Mouse (Mus musculus) cerebellum, adult 2 months (tissue): ENCODE results near the gene Lmo7. TPM values are rescaled to one million over a fixed set of nuclear protein-coding genes. Genes with fewer than 3 reads are reported as not detected.

ENCODE experiments used
- DNase-seq, 2 experiments: peaks; one replicate each; pipeline ENCODE4 v3.0.0; 2021
- H3K27ac ChIP-seq: fragments of 200-500 bp; 2 replicates; pipeline ENCODE4 v1.5.1; 2012; ENCODE audit warnings: low read length, control low read depth, inconsistent platforms; ENCODE audit not compliant: insufficient read depth
- H3K27me3 ChIP-seq: fragments of 200-500 bp; 2 replicates; pipeline ENCODE4 v1.6.1; 2012; ENCODE audit warnings: inconsistent platforms, mild to moderate bottlenecking, low read length, moderate library complexity; ENCODE audit not compliant: control insufficient read depth, insufficient read depth
- H3K4me1 ChIP-seq: fragments of 200-500 bp; 2 replicates; pipeline ENCODE4 v1.6.1; 2011; ENCODE audit warnings: low read length; ENCODE audit not compliant: control insufficient read depth, insufficient read depth
- H3K4me3 ChIP-seq: fragments of 200-500 bp; replicated peaks from 2 replicates; pipeline ENCODE3; 2011; ENCODE audit warnings: mild to moderate bottlenecking, low read depth, low read length, control low read depth; ENCODE audit not compliant: insufficient read depth
- CTCF ChIP-seq: fragments of 200-500 bp; IDR thresholded peaks from 2 replicates; pipeline ENCODE4 v1.5.1; 2011; ENCODE audit warnings: low read depth, mild to moderate bottlenecking, control low read depth, low read length, moderate library complexity, borderline replicate concordance; ENCODE audit not compliant: insufficient read depth
- POLR2A ChIP-seq: fragments of 200-500 bp; IDR thresholded peaks from 2 replicates; pipeline ENCODE4 v1.6.1; 2011; ENCODE audit warnings: low read length, control low read depth, borderline replicate concordance; ENCODE audit not compliant: insufficient read depth
- WGBS: fragments of 180-500 bp; shearing (Covaris S2); methylation state at CpG from one replicate; pipeline ENCODE4 v1.1.7; 2018; 5-methylcytosine and 5-hydroxymethylcytosine counted together
- polyA plus RNA-seq: library from polyadenylated mRNA; depleted of rRNA; stranded (reverse); fragments of >200 nt; gene quantifications from 2 replicates; pipeline ENCODE4 v1.2.3, GENCODE M21; 2012; rRNA removed

Lmo7 gene
- polyA plus RNA-seq, 1 experiment: 5.8 TPM

- no peak overlapping the region for H3K27ac ChIP-seq
Measured at GRCm38 (mm10) chr14:101951107-101951506, 221.3 kb downstream of the Lmo7 start.

GRCm38 (mm10) chr14:101953793-101954468 lies 224.2 kb downstream of the Lmo7 start:
- 86% methylated on average over 9 of the region's 9 CpGs for WGBS
- H3K27ac ChIP-seq: no peak overlapping the region
- no peak for TF ChIP-seq CTCF
- TF ChIP-seq POLR2A: no peak
- no peaks in the 10 kb centered on the region for H3K27me3 ChIP-seq
- no peak for DNase-seq
- H3K4me3 ChIP-seq: no peak overlapping the region
- no peaks in the 10 kb centered on the region for H3K4me1 ChIP-seq

More at GRCm38 (mm10) chr14:101951107-101951506, 221.3 kb downstream of the Lmo7 start:
- Histone ChIP-seq H3K27me3 (no peaks in the 10 kb centered on the region), H3K4me3 (no peak overlapping the region), H3K4me1 (no peaks in the 10 kb centered on the region)
- DNase-seq: no peak
- no peak for TF ChIP-seq POLR2A
- TF ChIP-seq CTCF: no peak
- WGBS: 78% methylated on average over 6 of the region's 6 CpGs

- no peaks in the 10 kb centered on the region for H3K27me3 ChIP-seq
- H3K27ac ChIP-seq: no peak overlapping the region
- no peak for DNase-seq
- no peak overlapping the region for H3K4me3 ChIP-seq
- 57% methylated on average over 6 of the region's 6 CpGs for WGBS
- TF ChIP-seq CTCF (no peak), POLR2A (no peak)
- no peaks in the 10 kb centered on the region for H3K4me1 ChIP-seq
Measured at GRCm38 (mm10) chr14:101964381-101964780, 234.6 kb downstream of the Lmo7 start.

- H3K27ac ChIP-seq: no peak overlapping the region
- TF ChIP-seq POLR2A (no peak), CTCF (no peak)
- H3K4me1 ChIP-seq: no peaks in the 10 kb centered on the region
- no peaks in the 10 kb centered on the region for H3K27me3 ChIP-seq
- WGBS: 25% methylated on average over 1 of the region's 1 CpGs
- no peak for DNase-seq
- H3K4me3 ChIP-seq: no peak overlapping the region
Measured at GRCm38 (mm10) chr14:101964956-101965355, 235.2 kb downstream of the Lmo7 start.

GRCm38 (mm10) chr14:101972764-101973163 lies 243.0 kb downstream of the Lmo7 start:
- TF ChIP-seq CTCF (no peak), POLR2A (no peak)
- no peak overlapping the region for H3K27ac ChIP-seq
- DNase-seq: no peak
- WGBS: 92% methylated on average over 1 of the region's 1 CpGs
- no peaks in the 10 kb centered on the region for H3K27me3 ChIP-seq
- peaks cover 5% of the 10 kb centered on the region for H3K4me1 ChIP-seq
- H3K4me3 ChIP-seq: no peak overlapping the region

- Histone ChIP-seq H3K27me3 (no peaks in the 10 kb centered on the region), H3K27ac (no peak overlapping the region), H3K4me3 (no peak overlapping the region), H3K4me1 (peaks cover 5% of the 10 kb centered on the region)
- no peak for TF ChIP-seq CTCF
- TF ChIP-seq POLR2A: no peak
- no peak for DNase-seq
- 71% methylated on average over 6 of the region's 6 CpGs for WGBS
Measured at GRCm38 (mm10) chr14:101973171-101973570, 243.4 kb downstream of the Lmo7 start.

- TF ChIP-seq CTCF (no peak), POLR2A (no peak)
- WGBS: 10% methylated on average over 11 of the region's 11 CpGs
Measured at GRCm38 (mm10) chr14:101976021-101976685, 246.4 kb downstream of the Lmo7 start.

More at GRCm38 (mm10) chr14:101976021-101976685, 246.4 kb downstream of the Lmo7 start:
- no peaks in the 10 kb centered on the region for H3K27me3 ChIP-seq
- H3K4me3 ChIP-seq: no peak overlapping the region
- no peak overlapping the region for H3K27ac ChIP-seq
- H3K4me1 ChIP-seq: peaks cover 5% of the 10 kb centered on the region
- DNase-seq: peak; percentile 57 to 71

Other genes with a start within 250 kb of the Lmo7 start
- gene Tbc1d4, start 120.8 kb upstream of the Lmo7 start, polyA plus RNA-seq: 35.9 and 42.6 TPM in 2 replicates
- gene Commd6, start 89.3 kb upstream of the Lmo7 start, polyA plus RNA-seq: 58.6 and 60.0 TPM in 2 replicates
- 47.2 and 48.4 TPM in 2 replicates for gene Uchl3, start 76.0 kb upstream of the Lmo7 start, polyA plus RNA-seq
- gene Gm9922, start 143 bp upstream of the Lmo7 start, polyA plus RNA-seq: 0.36 TPM in 1 of 2 replicates, not detected in the other